Mouse (Mus musculus) intestine, postnatal 0 days (tissue): ENCODE measurements around the gene Lbx2. TPM values are rescaled to one million over a fixed set of nuclear protein-coding genes. Genes with fewer than 3 reads are reported as not detected.
A peak's percentile ranks its signal among the peaks of the same experiment; 100 is the strongest.

Experiments used
- ATAC-seq: fragments of 200-750 bp; cut with Nextera tagmentation; 2 replicates; pipeline ENCODE4 v1.8.0; 2017; ENCODE audit warnings: mild to moderate bottlenecking, moderate TSS enrichment, moderate library complexity
- H3K27ac ChIP-seq: fragments of 300-500 bp; sonication (generic); 2 replicates; pipeline ENCODE4 v1.5.1; 2014; ENCODE audit warnings: mild to moderate bottlenecking, low read depth, low read length, moderate library complexity
- H3K27me3 ChIP-seq: fragments of 300-500 bp; sonication (generic); replicated peaks from 2 replicates; pipeline ENCODE4 v1.6.1; 2014; ENCODE audit warnings: low read length, mixed read lengths; ENCODE audit not compliant: control insufficient read depth, insufficient read depth
- H3K36me3 ChIP-seq: fragments of 300-500 bp; sonication (generic); 2 replicates; pipeline ENCODE4 v1.6.1; 2014; ENCODE audit warnings: mild to moderate bottlenecking, moderate library complexity; ENCODE audit not compliant: control insufficient read depth, insufficient read depth
- H3K4me1 ChIP-seq: fragments of 300-500 bp; sonication (generic); replicated peaks from 2 replicates; pipeline ENCODE4 v1.6.1; 2014; ENCODE audit warnings: antibody characterized with exemption, low read length, mixed read lengths; ENCODE audit not compliant: control insufficient read depth, insufficient read depth
- H3K4me2 ChIP-seq: fragments of 300-500 bp; sonication (generic); replicated peaks from 2 replicates; pipeline ENCODE4 v1.6.1; 2014; ENCODE audit warnings: low read depth, mild to moderate bottlenecking, moderate library complexity
- H3K4me3 ChIP-seq: fragments of 300-500 bp; sonication (generic); 2 replicates; pipeline ENCODE4 v1.5.1; 2014; ENCODE audit warnings: low read depth, low read length
- H3K9ac ChIP-seq: fragments of 300-500 bp; sonication (generic); 2 replicates; pipeline ENCODE4 v1.6.1; 2014; ENCODE audit warnings: mild to moderate bottlenecking, low read depth, low read length
- H3K9me3 ChIP-seq: fragments of 300-500 bp; sonication (generic); 2 replicates; pipeline ENCODE4 v1.6.1; 2016; ENCODE audit warnings: mixed run types; ENCODE audit not compliant: control insufficient read depth
- CTCF ChIP-seq: sonication (generic); IDR thresholded peaks from 2 replicates; pipeline ENCODE4 v1.5.1; 2016; ENCODE audit warnings: low read depth, mild to moderate bottlenecking, control low read depth, antibody characterized with exemption, moderate library complexity
- WGBS: fragments of 180-500 bp; shearing (Covaris S2); extraction: QIAGEN DNeasy Blood & Tissue Kit; methylation state at CpG from one replicate; pipeline ENCODE4 v1.1.7; 2014; 5-methylcytosine and 5-hydroxymethylcytosine counted together
- polyA plus RNA-seq: library from polyadenylated mRNA; unstranded; fragments of >200 nt; fragmentation: Nextera tagmentation; extraction: Ambion mirVana; gene quantifications from 2 replicates; pipeline ENCODE4 v1.2.1, GENCODE M21; 2015

Gene Lbx2
- polyA plus RNA-seq, 1 experiment from 2014 or later = 0.23 TPM

DNA sequence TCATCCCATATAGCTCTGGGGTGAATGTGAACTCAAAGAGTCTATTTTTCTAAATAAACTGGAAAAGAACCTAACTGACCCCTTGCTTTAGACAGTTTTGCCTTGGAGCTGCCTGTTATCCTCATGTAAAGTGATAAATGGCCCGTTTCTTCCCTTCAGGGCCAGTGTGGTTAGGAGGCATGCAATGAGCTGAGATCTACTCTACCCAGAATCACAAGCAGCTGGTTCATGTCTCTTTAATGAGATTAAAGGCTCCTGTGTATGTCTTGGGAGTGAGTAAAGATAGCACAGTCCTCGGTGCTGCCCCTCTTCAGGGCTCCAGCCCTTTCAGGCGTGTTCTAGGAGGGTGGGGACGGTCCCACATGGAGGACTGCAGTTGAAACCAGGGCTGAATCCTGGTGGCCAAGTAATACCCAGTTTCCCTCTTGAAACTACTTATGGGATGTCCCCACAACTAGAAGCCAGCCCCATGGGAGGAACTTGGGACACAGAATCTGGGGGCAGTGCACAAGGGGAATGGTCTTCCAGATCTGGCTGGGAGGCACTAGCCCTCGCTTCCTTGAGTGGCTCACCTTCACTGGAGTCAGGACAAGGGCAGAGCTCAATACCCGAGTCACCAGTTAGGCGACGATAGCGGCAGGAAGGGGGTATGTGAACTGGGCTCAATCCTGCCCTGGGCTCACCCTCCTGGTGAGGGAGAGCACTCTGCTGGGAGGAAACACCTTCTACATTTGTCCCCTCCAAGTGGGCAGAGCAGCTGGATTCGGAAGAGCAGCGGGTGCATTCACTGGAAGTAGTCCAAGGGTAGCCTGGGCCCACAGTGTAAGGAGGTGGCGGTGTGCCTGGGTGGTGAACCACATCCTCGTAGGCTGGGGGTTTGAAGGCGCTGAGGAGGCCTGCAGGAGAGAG lies 32.9 kb downstream of the Lbx2 start:
- H3K36me3 ChIP-seq = peaks cover 14% of the 10 kb centered on the region
- H3K4me2 ChIP-seq = no peak overlapping the region
- H3K9ac ChIP-seq = no peak overlapping the region
- no peaks in the 10 kb centered on the region for H3K27me3 ChIP-seq
- TF ChIP-seq CTCF = no peak
- H3K4me1 ChIP-seq = 0 out of 2 replicates have a peak, but pooled peaks cover 5% of the 10 kb centered on the region
- 78% methylated on average over 14 of the region's 14 CpGs for WGBS
- ATAC-seq = no peak
- no peak overlapping the region for H3K27ac ChIP-seq
- H3K4me3 ChIP-seq = no peak overlapping the region
- no peaks in the 10 kb centered on the region for H3K9me3 ChIP-seq

DNA sequence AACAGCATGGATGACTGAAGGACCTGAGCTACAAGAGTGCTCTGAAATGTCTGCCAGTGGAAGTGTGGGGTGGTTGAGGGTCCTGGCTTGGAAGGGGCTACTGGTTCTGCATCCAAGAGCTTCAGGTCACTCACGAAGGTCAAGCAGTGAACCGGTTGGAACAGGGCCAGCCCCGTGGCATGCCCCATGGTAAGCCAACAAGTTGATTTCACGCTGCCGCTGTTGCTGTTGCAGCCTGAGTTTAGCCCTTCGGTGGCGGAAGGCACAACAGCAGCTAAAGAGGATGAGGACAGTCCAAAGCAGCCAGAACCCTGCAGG lies 33.5 kb downstream of the Lbx2 start:
- ATAC-seq = no peak
- peak overlapping the region; percentile 24; the same call in 1 of the 2 replicates for H3K27ac ChIP-seq
- peaks cover 14% of the 10 kb centered on the region for H3K36me3 ChIP-seq
- 74% methylated on average over 7 of the region's 7 CpGs for WGBS
- no peak overlapping the region for H3K4me2 ChIP-seq
- no peaks in the 10 kb centered on the region for H3K9me3 ChIP-seq
- no peak overlapping the region for H3K4me3 ChIP-seq
- H3K4me1 ChIP-seq = 0 out of 2 replicates have a peak, but pooled peaks cover 8% of the 10 kb centered on the region
- H3K27me3 ChIP-seq = no peaks in the 10 kb centered on the region
- H3K9ac ChIP-seq = no peak overlapping the region
- no peak for TF ChIP-seq CTCF

GRCm38 (mm10) chr6:83120930-83121862 lies 35.0 kb downstream of the Lbx2 start, which contains the start of gene Wbp1:
Wbp1 (minus strand) TSS chr6:83121559.
- Histone ChIP-seq H3K27me3 (no peaks in the 10 kb centered on the region), H3K4me1 (0 out of 2 replicates have a peak, but pooled peaks cover 5% of the 10 kb centered on the region), H3K9ac (peak within 1 kb of the TSS; percentile 61), H3K9me3 (no peaks in the 10 kb centered on the region), H3K4me3 (peak within 1 kb of the TSS; percentile 63), H3K27ac (peak within 1 kb of the TSS; percentile 92), H3K4me2 (peak within 1 kb of the TSS; percentile 93), H3K36me3 (peaks cover 14% of the 10 kb centered on the region)
- TF ChIP-seq CTCF = peak; percentile 40; the same call in 1 of the 2 replicates
- peak; percentile 95 for ATAC-seq
- under 1% methylated on average over 38 of the region's 38 CpGs for WGBS

DNA sequence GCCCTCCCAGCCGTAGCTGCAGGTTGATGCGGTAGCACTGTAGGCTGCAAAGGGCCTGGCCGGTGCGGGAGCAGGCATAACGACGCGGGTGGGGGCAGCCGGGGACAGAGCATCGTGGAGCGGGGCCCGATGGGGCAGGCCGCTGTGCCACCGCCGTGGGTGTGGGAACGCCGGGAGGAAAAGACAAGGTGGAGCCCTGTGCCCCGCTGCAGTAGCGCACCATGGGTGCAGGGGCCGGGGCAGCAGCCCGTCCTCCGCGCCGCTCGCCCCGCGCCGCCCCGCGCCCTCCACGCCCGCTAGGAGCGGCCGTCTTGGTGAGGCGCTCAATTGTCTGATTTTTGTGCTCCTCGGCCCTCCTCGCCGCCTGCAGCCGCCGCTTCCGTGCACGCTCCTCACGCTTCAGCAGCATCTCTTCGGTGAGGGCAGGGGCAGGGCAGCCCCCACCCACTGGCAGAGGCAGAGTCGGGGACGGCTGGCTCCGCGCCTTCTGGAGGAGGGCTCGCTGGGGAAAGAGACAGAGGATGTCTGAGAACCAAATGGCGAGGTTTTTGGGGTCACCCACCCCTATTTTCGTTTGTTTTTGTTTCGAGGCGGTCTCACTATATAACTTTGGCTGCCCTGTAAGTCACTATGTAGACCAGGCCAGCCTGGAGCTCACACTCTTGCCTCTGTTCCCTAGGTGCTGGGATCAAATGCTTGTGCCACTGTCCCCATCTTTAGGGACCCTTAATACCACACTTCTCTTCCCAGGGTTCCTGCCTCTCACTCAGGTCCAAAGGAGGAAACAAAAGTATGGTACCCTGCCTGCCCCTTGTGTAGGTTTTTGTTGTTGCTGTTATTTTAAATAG lies 35.9 kb downstream of the Lbx2 start:
- peak; percentile 44 for ATAC-seq
- 0 out of 2 replicates have a peak, but pooled peaks have one; percentile 20 for TF ChIP-seq CTCF
- H3K27ac ChIP-seq = peak overlapping the region; percentile 86
- peak overlapping the region; percentile 61 for H3K9ac ChIP-seq
- no peaks in the 10 kb centered on the region for H3K27me3 ChIP-seq
- peak overlapping the region; percentile 63 for H3K4me3 ChIP-seq
- 1% methylated on average over 47 of the region's 52 CpGs for WGBS
- no peaks in the 10 kb centered on the region for H3K9me3 ChIP-seq
- H3K4me1 ChIP-seq = 0 out of 2 replicates have a peak, but pooled peaks cover 3% of the 10 kb centered on the region
- H3K4me2 ChIP-seq = peak overlapping the region; percentile 93
- H3K36me3 ChIP-seq = peaks cover 14% of the 10 kb centered on the region

GRCm38 (mm10) chr6:83122961-83123360 lies 36.8 kb downstream of the Lbx2 start:
- no peak overlapping the region for H3K4me2 ChIP-seq
- WGBS = 85% methylated on average over 5 of the region's 5 CpGs
- no peak for TF ChIP-seq CTCF
- no peak overlapping the region for H3K9ac ChIP-seq
- no peak for ATAC-seq
- peaks cover 6% of the 10 kb centered on the region for H3K36me3 ChIP-seq
- no peaks in the 10 kb centered on the region for H3K9me3 ChIP-seq
- no peak overlapping the region for H3K4me3 ChIP-seq
- H3K4me1 ChIP-seq = 0 out of 2 replicates have a peak, but pooled peaks cover 3% of the 10 kb centered on the region
- no peak overlapping the region for H3K27ac ChIP-seq
- no peaks in the 10 kb centered on the region for H3K27me3 ChIP-seq
